Mouse (Mus musculus) brain, embryonic 14.5 days (tissue): Measurements from ENCODE around the gene Gm20509.

Experiments used
- CTCF ChIP-seq: fragments of 200-500 bp; IDR thresholded peaks from 2 replicates; pipeline ENCODE4 v1.5.1; 2012; ENCODE audit warnings: inconsistent platforms, mild to moderate bottlenecking, moderate library complexity, borderline replicate concordance; ENCODE audit not compliant: insufficient read depth, insufficient read length; ENCODE audit errors: extremely low read depth
- POLR2A ChIP-seq: fragments of 200-500 bp; IDR thresholded peaks from 2 replicates; pipeline ENCODE4 v1.6.1; 2012; ENCODE audit warnings: mild to moderate bottlenecking, inconsistent platforms, borderline replicate concordance; ENCODE audit not compliant: poor library complexity, insufficient read depth, insufficient read length, severe bottlenecking; ENCODE audit errors: extremely low read depth

- no peak for TF ChIP-seq POLR2A
- no peak for TF ChIP-seq CTCF
Observed at GRCm38 (mm10) chr9:73082291-73083000, 19.8 kb upstream of the Gm20509 start.
